Mouse (Mus musculus) CH12.LX (cell line): ENCODE measurements at regions not wholly inside any gene's neighbourhood (a gene's known extent, or its start where the extent isn't known, plus 50 kb on each side); places are given as distances from the start of the nearest gene placed in this dataset.

Experiments
- DNase-seq: peaks from one replicate; pipeline ENCODE4 v3.0.0-alpha.2; 2013; ENCODE audit errors: extremely low read depth
- H3K27ac ChIP-seq: 2 replicates; pipeline ENCODE4 v1.5.1; 2012; ENCODE audit warnings: low read depth, mild to moderate bottlenecking, control low read depth, moderate library complexity; ENCODE audit not compliant: insufficient read depth
- H3K27me3 ChIP-seq: replicated peaks from 2 replicates; pipeline ENCODE3; 2012; ENCODE audit warnings: inconsistent platforms
- H3K36me3 ChIP-seq, 2 experiments: replicated peaks in 1 of 2; 2 replicates each; pipeline versions ENCODE3 to v1.6.1; 2012; ENCODE audit warnings: inconsistent platforms in 1 of 2, low read length in 1 of 2, mild to moderate bottlenecking in 1 of 2, mixed read lengths in 1 of 2, moderate library complexity in 1 of 2; ENCODE audit not compliant: control insufficient read depth in 1 of 2, insufficient read depth in 1 of 2
- H3K4me1 ChIP-seq, 2 experiments: 2 replicates each; pipeline ENCODE4 v1.6.1; 2012; ENCODE audit warnings: inconsistent platforms in 1 of 2, moderate library complexity in 1 of 2; ENCODE audit not compliant: insufficient read depth in 2 of 2, control insufficient read depth in 1 of 2
- H3K4me2 ChIP-seq: 2 replicates; pipeline ENCODE4 v1.6.1; 2012; ENCODE audit warnings: low read depth, mild to moderate bottlenecking, control low read depth; ENCODE audit not compliant: poor library complexity, insufficient read depth, severe bottlenecking
- H3K4me3 ChIP-seq, 3 experiments: fragments of 150-350 bp in 1 of 3; sonication (generic) in 1 of 3; replicated peaks in 1 of 3; 2 replicates each; pipeline versions ENCODE3 to v1.5.1; 2011 to 2012; ENCODE audit warnings: low read depth in 2 of 3, low read length in 2 of 3, mild to moderate bottlenecking in 2 of 3, moderate library complexity in 2 of 3, control low read depth in 1 of 3, improper control_type of control experiment in 1 of 3, inconsistent platforms in 1 of 3, mixed read lengths in 1 of 3; ENCODE audit not compliant: poor library complexity in 1 of 3
- H3K79me2 ChIP-seq: replicated peaks from 2 replicates; pipeline ENCODE4 v1.6.1; 2012; ENCODE audit warnings: mild to moderate bottlenecking, moderate library complexity; ENCODE audit not compliant: control insufficient read depth, poor library complexity, insufficient read depth, severe bottlenecking; ENCODE audit errors: extremely low read depth
- H3K9ac ChIP-seq: 2 replicates; pipeline ENCODE4 v1.6.1; 2012; ENCODE audit warnings: low read depth, mild to moderate bottlenecking, control low read depth, moderate library complexity; ENCODE audit not compliant: insufficient read depth
- H3K9me3 ChIP-seq: replicated peaks from 2 replicates; pipeline ENCODE3; 2012; ENCODE audit warnings: low read length, inconsistent platforms, mixed read lengths
- CHD2 ChIP-seq: IDR thresholded peaks from 2 replicates; pipeline ENCODE4 v1.6.1; 2011; ENCODE audit warnings: low read length, improper control_type of control experiment
- CTCF ChIP-seq, 2 experiments: IDR thresholded peaks in 1 of 2; conservative IDR thresholded peaks in 1 of 2; 2 replicates each; pipeline ENCODE4 v1.5.1; 2011 to 2012; ENCODE audit warnings: low read depth in 2 of 2, low read length in 2 of 2, improper control_type of control experiment in 1 of 2, inconsistent platforms in 1 of 2, mild to moderate bottlenecking in 1 of 2, moderate library complexity in 1 of 2
- E2F4 ChIP-seq: IDR thresholded peaks from 2 replicates; pipeline ENCODE4 v1.6.1; 2011; ENCODE audit warnings: low read depth, low read length, improper control_type of control experiment; ENCODE audit not compliant: insufficient replicate concordance
- ELF1 ChIP-seq: IDR thresholded peaks from 2 replicates; pipeline ENCODE4 v1.6.1; 2014; ENCODE audit warnings: low read depth, mild to moderate bottlenecking, inconsistent platforms, low read length, improper control_type of control experiment
- ETS1 ChIP-seq: conservative IDR thresholded peaks from 2 replicates; pipeline ENCODE4 v1.6.1; 2012; ENCODE audit warnings: low read depth, mild to moderate bottlenecking, inconsistent platforms, low read length, improper control_type of control experiment, moderate library complexity
- GABPA ChIP-seq: IDR thresholded peaks from 2 replicates; pipeline ENCODE4 v1.6.1; 2012; ENCODE audit warnings: low read depth, low read length, improper control_type of control experiment, inconsistent platforms; ENCODE audit not compliant: insufficient replicate concordance
- HCFC1 ChIP-seq: IDR thresholded peaks from 2 replicates; pipeline ENCODE4 v1.6.1; 2012; ENCODE audit warnings: low read depth, mild to moderate bottlenecking, inconsistent platforms, low read length, improper control_type of control experiment
- IRF4 ChIP-seq: IDR thresholded peaks from 2 replicates; pipeline ENCODE4 v1.6.1; 2014; ENCODE audit warnings: low read depth, mild to moderate bottlenecking, inconsistent platforms, low read length, improper control_type of control experiment
- MAX ChIP-seq: IDR thresholded peaks from 2 replicates; pipeline ENCODE4 v1.6.1; 2011; ENCODE audit warnings: low read length, improper control_type of control experiment
- MEF2A ChIP-seq: IDR thresholded peaks from 2 replicates; pipeline ENCODE4 v1.6.1; 2014; ENCODE audit warnings: low read depth, mild to moderate bottlenecking, inconsistent platforms, low read length, improper control_type of control experiment, borderline replicate concordance
- MYC ChIP-seq: IDR thresholded peaks from 2 replicates; pipeline ENCODE4 v1.6.1; 2011; ENCODE audit warnings: low read depth, mild to moderate bottlenecking, improper control_type of control experiment, low read length
- NRF1 ChIP-seq: IDR thresholded peaks from 2 replicates; pipeline ENCODE4 v1.6.1; 2014; ENCODE audit warnings: low read depth, mild to moderate bottlenecking, inconsistent platforms, low read length, improper control_type of control experiment, moderate library complexity
- POLR2A ChIP-seq: IDR thresholded peaks from 2 replicates; pipeline ENCODE4 v1.6.1; 2011; ENCODE audit warnings: low read depth, mild to moderate bottlenecking, improper control_type of control experiment, low read length
- POLR2AphosphoS2 ChIP-seq: IDR thresholded peaks from 2 replicates; pipeline ENCODE4 v1.6.1; 2011; ENCODE audit warnings: low read depth, low read length, improper control_type of control experiment
- RAD21 ChIP-seq: IDR thresholded peaks from 2 replicates; pipeline ENCODE4 v1.6.1; 2011; ENCODE audit warnings: low read depth, mild to moderate bottlenecking, low read length, improper control_type of control experiment, moderate library complexity
- RCOR1 ChIP-seq: conservative IDR thresholded peaks from 2 replicates; pipeline ENCODE4 v1.6.1; 2012; ENCODE audit warnings: low read depth, mild to moderate bottlenecking, inconsistent platforms, low read length, improper control_type of control experiment
- SIN3A ChIP-seq: IDR thresholded peaks from 2 replicates; pipeline ENCODE4 v1.6.1; 2012; ENCODE audit warnings: low read length, improper control_type of control experiment, inconsistent platforms
- SMC3 ChIP-seq: IDR thresholded peaks from 2 replicates; pipeline ENCODE4 v1.6.1; 2011; ENCODE audit warnings: low read depth, low read length, improper control_type of control experiment
- TCF12 ChIP-seq: IDR thresholded peaks from 2 replicates; pipeline ENCODE4 v1.6.1; 2014; ENCODE audit warnings: low read depth, mild to moderate bottlenecking, inconsistent platforms, low read length, improper control_type of control experiment
- UBTF ChIP-seq: IDR thresholded peaks from 2 replicates; pipeline ENCODE4 v1.6.1; 2012; ENCODE audit warnings: low read depth, mild to moderate bottlenecking, inconsistent platforms, low read length, improper control_type of control experiment, moderate library complexity
- USF1 ChIP-seq: IDR thresholded peaks from 2 replicates; pipeline ENCODE4 v1.6.1; 2014; ENCODE audit warnings: low read depth, mild to moderate bottlenecking, inconsistent platforms, low read length, improper control_type of control experiment
- USF2 ChIP-seq: conservative IDR thresholded peaks from 2 replicates; pipeline ENCODE4 v1.6.1; 2011; ENCODE audit warnings: low read depth, low read length, improper control_type of control experiment
- ZKSCAN1 ChIP-seq: IDR thresholded peaks from 2 replicates; pipeline ENCODE4 v1.6.1; 2012; ENCODE audit warnings: low read depth, inconsistent platforms, low read length, improper control_type of control experiment, borderline replicate concordance
- ZMIZ1 ChIP-seq: IDR thresholded peaks from 2 replicates; pipeline ENCODE4 v1.6.1; 2012; ENCODE audit warnings: low read depth, mild to moderate bottlenecking, inconsistent platforms, low read length, improper control_type of control experiment
- ZNF384 ChIP-seq: IDR thresholded peaks from 2 replicates; pipeline ENCODE4 v1.6.1; 2012; ENCODE audit warnings: low read depth, low read length, improper control_type of control experiment, inconsistent platforms
- dilution Hi-C: fragments of 300-500 bp; cut with MboI; formaldehyde crosslinking; loops from 2 replicates; pipeline ENCODE4 v1.14.3; 2020; ENCODE audit warnings: low sequenced_read_pairs; ENCODE audit not compliant: extremely low pct_unique_long_range_greater_than_20kb, extremely low pct_ligation_motif_present
- in situ Hi-C: fragments of 300-500 bp; cut with MboI; formaldehyde crosslinking; loops from 3 replicates; pipeline ENCODE4 v1.14.3; 2019; ENCODE audit warnings: low sequenced_read_pairs, low pct_ligation_motif_present, low pct_unique_long_range_greater_than_20kb, mixed read lengths

DNA sequence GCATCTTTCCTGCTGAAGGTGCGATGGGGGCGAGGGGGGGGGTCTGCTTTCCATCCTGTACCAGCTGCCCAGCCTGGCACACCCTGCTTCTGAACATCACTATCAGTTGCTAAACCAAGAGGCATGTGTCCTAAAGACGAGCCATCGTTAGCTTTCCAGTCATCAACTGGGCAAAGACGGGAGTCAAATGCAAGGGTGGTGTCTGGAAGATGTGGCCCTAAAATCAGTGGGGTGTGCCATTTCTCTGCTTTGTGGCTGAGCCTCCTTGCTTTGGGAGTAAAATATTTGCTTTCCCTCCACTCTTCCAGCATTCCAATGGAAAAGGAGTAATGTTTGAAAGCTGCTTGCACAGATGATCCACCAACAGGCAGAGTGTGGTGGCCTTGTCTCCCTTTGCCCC is 246.0 kb upstream of the Irx1 start:
- no peak for DNase-seq
- no peaks in the 10 kb centered on the region for H3K36me3 ChIP-seq
- TF ChIP-seq SMC3 (no peak), MYC (no peak), ZKSCAN1 (no peak), TCF12 (no peak), MAX (no peak), USF1 (no peak), MEF2A (no peak), ETS1 (no peak), UBTF (no peak), ZNF384 (no peak), POLR2A (no peak), ELF1 (no peak), SIN3A (no peak), RCOR1 (no peak), RAD21 (no peak)
- TF ChIP-seq, all 38 proteins: peak for 0

GRCm38 (mm10) chr13:72209946-72210456 is 246.5 kb upstream of the Irx1 start:
- dilution Hi-C loops = no loop called here
- Histone ChIP-seq H3K4me3 (no peak overlapping the region), H3K4me1 (no peaks in the 10 kb centered on the region), H3K27me3 (no peaks in the 10 kb centered on the region), H3K27ac (no peak overlapping the region), H3K9ac (no peak overlapping the region), H3K4me2 (no peak overlapping the region), H3K9me3 (peaks cover 72% of the 10 kb centered on the region), H3K36me3 (no peaks in the 10 kb centered on the region), H3K79me2 (no peaks in the 10 kb centered on the region)
- DNase-seq = no peak
- TF ChIP-seq SMC3 (no peak), UBTF (no peak), NRF1 (no peak), HCFC1 (no peak), ZMIZ1 (no peak), ELF1 (no peak), ETS1 (no peak), POLR2AphosphoS2 (no peak), CTCF (conservative IDR thresholded peaks at IDR 0.05 in 1 of 2, IDR thresholded peaks at IDR 0.05 in 1 of 2; ENCODE audit: low read depth in 2 of 2, low read length in 2 of 2) (no peak), IRF4 (no peak), USF2 (no peak), E2F4 (no peak), GABPA (no peak), CHD2 (no peak), TCF12 (no peak), MYC (no peak)
- in situ Hi-C loops = no loop called here

More for the DNA sequence above, 246.0 kb upstream of the Irx1 start:
- H3K4me3 ChIP-seq = no peak overlapping the region
- no peak overlapping the region for H3K27ac ChIP-seq
- H3K4me2 ChIP-seq = no peak overlapping the region
- H3K4me1 ChIP-seq = no peaks in the 10 kb centered on the region
- H3K9ac ChIP-seq = no peak overlapping the region
- H3K9me3 ChIP-seq = peaks cover 67% of the 10 kb centered on the region
- in situ Hi-C loops (no loop called here), dilution Hi-C loops (no loop called here)
- no peaks in the 10 kb centered on the region for H3K79me2 ChIP-seq
- H3K27me3 ChIP-seq = no peaks in the 10 kb centered on the region
